Mouse (Mus musculus) left cerebral cortex, adult 8-10 months (tissue): ENCODE measurements around the gene Wdr49. TPM values are rescaled to one million over a fixed set of nuclear protein-coding genes. Genes with fewer than 3 reads are reported as not detected.

Experiments
- DNase-seq, 2 experiments: peaks; one replicate each; pipeline ENCODE4 v3.0.0; 2022; ENCODE audit warnings: low spot score in 2 of 2
- total RNA-seq, 4 experiments: library from RNA; stranded (reverse); gene quantifications; 2 replicates each; pipeline ENCODE4 v1.2.4; 2022

The Wdr49 gene
- 1 to 10 TPM in 1 of 4 experiments, under 1 TPM in 3; 0.43 to 1.2 (median 0.58) TPM for total RNA-seq

- no peak for DNase-seq
Observed at GRCm38 (mm10) chr3:75482056-75482455, at the start of gene Wdr49. TSS of gene Wdr49 (minus strand) at chr3:75482156.

- DNase-seq, result no peak
Observed at GRCm38 (mm10) chr3:75531074-75531473, 49.1 kb upstream of the Wdr49 start.

- no peak for DNase-seq
Observed at GRCm38 (mm10) chr3:75522527-75522926, 40.6 kb upstream of the Wdr49 start.

- no peak for DNase-seq
Observed at GRCm38 (mm10) chr3:75521314-75521713, 39.4 kb upstream of the Wdr49 start.

- peak in 1 of 2 experiments; percentile 23 for DNase-seq
Observed at GRCm38 (mm10) chr3:75517631-75518250, 35.8 kb upstream of the Wdr49 start.

- no peak for DNase-seq
Observed at GRCm38 (mm10) chr3:75498961-75499960, 17.3 kb upstream of the Wdr49 start.

GRCm38 (mm10) chr3:75492913-75493312, 11.0 kb upstream of the Wdr49 start:
- no peak for DNase-seq

- DNase-seq, result no peak
Observed at GRCm38 (mm10) chr3:75475106-75475505, 6.8 kb downstream of the Wdr49 start.

- no peak for DNase-seq
Observed at GRCm38 (mm10) chr3:75474657-75475056, 7.3 kb downstream of the Wdr49 start.

- no peak for DNase-seq
Observed at GRCm38 (mm10) chr3:75468154-75468553, 13.8 kb downstream of the Wdr49 start.

- no peak for DNase-seq
Observed at GRCm38 (mm10) chr3:75430564-75431181, 51.3 kb downstream of the Wdr49 start.

GRCm38 (mm10) chr3:75395918-75396317, 86.0 kb downstream of the Wdr49 start:
- DNase-seq, result no peak

GRCm38 (mm10) chr3:75395121-75395895, 86.6 kb downstream of the Wdr49 start:
- DNase-seq, result peak in 1 of 2 experiments; percentile 19

GRCm38 (mm10) chr3:75394487-75394886, 87.5 kb downstream of the Wdr49 start:
- DNase-seq, result no peak

GRCm38 (mm10) chr3:75381776-75382175, 100.2 kb downstream of the Wdr49 start:
- DNase-seq, result no peak

- DNase-seq, result no peak
Observed at GRCm38 (mm10) chr3:75353972-75354371, 128.0 kb downstream of the Wdr49 start.

GRCm38 (mm10) chr3:75337196-75337595, 144.8 kb downstream of the Wdr49 start:
- DNase-seq, result no peak

GRCm38 (mm10) chr3:75320999-75321398, 161.0 kb downstream of the Wdr49 start:
- peak in 1 of 2 experiments; percentile 42 for DNase-seq

- no peak for DNase-seq
Observed at GRCm38 (mm10) chr3:75308861-75309260, 173.1 kb downstream of the Wdr49 start.

- no peak for DNase-seq
Observed at GRCm38 (mm10) chr3:75308228-75308627, 173.7 kb downstream of the Wdr49 start.

GRCm38 (mm10) chr3:75305584-75305983, 176.4 kb downstream of the Wdr49 start:
- DNase-seq, result no peak
